9 mouse cellular contexts compared by ENCODE assay signal in the genomic region with DNA sequence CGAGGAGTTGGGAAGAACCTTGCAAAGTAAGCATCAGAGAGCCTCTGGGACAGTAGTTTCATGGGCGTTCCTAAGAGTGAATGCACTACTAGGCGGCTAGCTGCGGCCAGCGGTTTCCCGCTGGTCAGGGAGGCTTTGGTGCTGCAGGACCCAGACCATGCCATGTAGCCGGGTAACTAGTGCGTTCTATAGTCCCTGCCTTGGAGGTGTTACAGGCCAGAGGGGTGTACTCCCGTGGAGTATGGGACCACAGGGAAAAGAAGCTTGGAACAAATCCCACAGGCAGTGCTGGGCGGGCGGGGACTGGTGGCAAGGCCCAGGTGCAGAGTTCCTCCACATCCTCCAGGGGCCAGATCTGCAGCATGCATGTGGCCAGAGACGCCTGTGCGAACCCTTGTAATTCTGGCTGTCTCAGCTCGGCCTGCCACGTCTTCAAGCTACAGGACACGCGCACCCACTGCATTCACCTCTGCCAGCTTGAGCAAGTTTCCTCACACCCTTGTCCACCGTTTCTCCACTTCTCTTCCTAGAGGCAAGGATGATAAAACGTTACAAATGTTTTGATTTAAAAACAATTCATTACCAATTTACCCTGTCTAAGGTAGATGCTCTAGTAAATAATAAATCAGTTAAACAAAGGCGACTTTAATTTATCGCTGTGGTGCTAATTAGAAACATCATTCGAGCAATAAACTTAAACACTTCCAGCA. TPM values are rescaled to one million over a fixed set of nuclear protein-coding genes. Genes with fewer than 3 reads are reported as not detected.
A peak's percentile ranks its signal among the peaks of the same experiment; 100 is the strongest.
DNase-seq lines count a peak whose midpoint lies in the region; ATAC-seq and TF ChIP-seq lines count a peak whose summit lies in the region.
"Had no signal": no experiment of that assay in that cellular context is flagged by ENCODE, and none has a peak within 500 bp of the region (broad histone marks: within the 10 kb centered on the region; RNA-seq: fewer than 3 reads in every experiment).

No protein-coding gene starts in this region.

- no peaks in the 10 kb centered on the region for H3K9me3 ChIP-seq in heart, embryonic 15.5 days (replicated peaks)
- no peaks in the 10 kb centered on the region for H3K9me3 ChIP-seq in hindbrain, embryonic 12.5 days (replicated peaks)
- H3K9me3 ChIP-seq in midbrain, postnatal 0 days (ENCODE audit: low read length) = no peaks in the 10 kb centered on the region

- 18% methylated on average over 22 of the region's 22 CpGs for WGBS in heart, embryonic 15.5 days
- 3% methylated on average over 22 of the region's 22 CpGs for WGBS in hindbrain, embryonic 12.5 days
- 23% methylated on average over 22 of the region's 22 CpGs for WGBS in midbrain, postnatal 0 days

- no peak for TF ChIP-seq CTCF in midbrain, postnatal 0 days (IDR thresholded peaks at IDR 0.05)

- H3K4me3 ChIP-seq in heart, embryonic 15.5 days = no peak overlapping the region; the same call in 1 of the 2 replicates
- peak overlapping the region; percentile 27 for H3K4me3 ChIP-seq in hindbrain, embryonic 12.5 days
- H3K4me3 ChIP-seq in midbrain, postnatal 0 days (ENCODE audit: low read depth, low read length) = peak overlapping the region; percentile 11

- peaks cover 29% of the 10 kb centered on the region for H3K4me1 ChIP-seq in heart, embryonic 15.5 days (replicated peaks)
- peaks cover 22% of the 10 kb centered on the region for H3K4me1 ChIP-seq in hindbrain, embryonic 12.5 days
- H3K4me1 ChIP-seq in midbrain, postnatal 0 days (ENCODE audit: insufficient read depth, low read length) = no peaks in the 10 kb centered on the region

- ATAC-seq in heart, embryonic 15.5 days (replicated peaks; ENCODE audit: insufficient number of reproducible peaks, insufficient read depth, low FRiP score, low read depth) = 0 out of 2 replicates have a peak, but pooled peaks have one; percentile 32
- ATAC-seq in hindbrain, embryonic 12.5 days (ENCODE audit: low FRiP score) = peak; percentile 44; the same call in 1 of the 2 replicates
- no peak for ATAC-seq in midbrain, postnatal 0 days (ENCODE audit: low FRiP score)
- ATAC-seq: Patski had no signal

- peak overlapping the region; percentile 45 for H3K4me2 ChIP-seq in heart, embryonic 15.5 days
- H3K4me2 ChIP-seq in hindbrain, embryonic 12.5 days (replicated peaks) = peak overlapping the region; percentile 57
- peak overlapping the region; percentile 44 for H3K4me2 ChIP-seq in midbrain, postnatal 0 days (ENCODE audit: low read depth, low read length, poor library complexity, severe bottlenecking)

- intact Hi-C loops in heart, postnatal 14 days (cut with DNase I) = no loop called here

- no peaks in the 10 kb centered on the region for H3K36me3 ChIP-seq in heart, embryonic 15.5 days
- no peaks in the 10 kb centered on the region for H3K36me3 ChIP-seq in hindbrain, embryonic 12.5 days
- no peaks in the 10 kb centered on the region for H3K36me3 ChIP-seq in midbrain, postnatal 0 days (ENCODE audit: insufficient read depth, low read length)

- DNase-seq in heart, postnatal 14 days = no peak
- DNase-seq in embryo, embryonic 10 days (ENCODE audit: low spot score) = peak; percentile 72
- no peak for DNase-seq in midbrain, postnatal 0 days (ENCODE audit: low spot score)
- DNase-seq in urinary bladder, postnatal 36 days (ENCODE audit: low spot score in 2 of 2) = no peak
- no peak for DNase-seq in layer of hippocampus, postnatal 25 days (ENCODE audit: extremely low spot score in 1 of 2, low spot score in 1 of 2)
- no peak for DNase-seq in frontal cortex, postnatal 10 days (ENCODE audit: low spot score in 2 of 2)

- H3K27me3 ChIP-seq in heart, embryonic 15.5 days = peaks cover 40% of the 10 kb centered on the region
- H3K27me3 ChIP-seq in hindbrain, embryonic 12.5 days = peaks cover 11% of the 10 kb centered on the region
- H3K27me3 ChIP-seq in midbrain, postnatal 0 days (ENCODE audit: insufficient read depth, low read length) = peaks cover 9% of the 10 kb centered on the region; the same call in 1 of the 2 replicates
- H3K27me3 ChIP-seq: Patski had no signal

- H3K27ac ChIP-seq in heart, embryonic 15.5 days = no peak overlapping the region
- H3K27ac ChIP-seq in hindbrain, embryonic 12.5 days = peak overlapping the region; percentile 87
- H3K27ac ChIP-seq in midbrain, postnatal 0 days (ENCODE audit: low read depth, low read length) = peak overlapping the region; percentile 38; the same call in 1 of the 2 replicates

- H3K9ac ChIP-seq in heart, embryonic 15.5 days = no peak overlapping the region
- H3K9ac ChIP-seq in hindbrain, embryonic 12.5 days = peak overlapping the region; percentile 60
- peak overlapping the region; percentile 44; the same call in 1 of the 2 replicates for H3K9ac ChIP-seq in midbrain, postnatal 0 days (replicated peaks; ENCODE audit: low read length, poor library complexity, severe bottlenecking)

RNA-seq across cellular contexts. Expression of gene Mab21l2, which starts 2.0 kb away (rescaled TPM):
- polyA plus RNA-seq in heart, embryonic 15.5 days (2015; fragmentation: Nextera tagmentation; extraction: Ambion mirVana) = 1.5 and 3.3 TPM in 2 replicates
- under 1 TPM; 0.12 to 0.14 TPM for total RNA-seq in heart, postnatal 14 days (2021)
- polyA plus RNA-seq in hindbrain, embryonic 12.5 days (2016; fragmentation: Nextera tagmentation; extraction: Ambion mirVana) = 222 and 302 TPM in 2 replicates
- 41.9 and 45.2 TPM in 2 replicates for total RNA-seq in midbrain, postnatal 0 days (2014; rRNA removed)
- polyA plus RNA-seq in midbrain, postnatal 0 days (2015; fragmentation: Nextera tagmentation; extraction: Ambion mirVana) = 39.5 and 39.8 TPM in 2 replicates
- not detected for total RNA-seq in layer of hippocampus, postnatal 25 days (2021)
- polyA plus RNA-seq: Patski had no signal

Comparison
In these comparisons a context has a peak if more than half of its experiments do, and no peak if none do; other contexts are left out.
1. RNA of gene Mab21l2, which starts 2.0 kb away (total RNA-seq): 41.9 to 45.2 TPM in midbrain, postnatal 0 days; 0.12 to 0.14 TPM in heart, postnatal 14 days and not detected in layer of hippocampus, postnatal 25 days; every median in the first group is over 10 times any median in the second.
2. Peak in every context shown above with its lines, with median percentiles within 50 percentile points of each other: H3K4me2 ChIP-seq.